Mouse (Mus musculus): ENCODE data around the gene Elmod2.

DNA sequence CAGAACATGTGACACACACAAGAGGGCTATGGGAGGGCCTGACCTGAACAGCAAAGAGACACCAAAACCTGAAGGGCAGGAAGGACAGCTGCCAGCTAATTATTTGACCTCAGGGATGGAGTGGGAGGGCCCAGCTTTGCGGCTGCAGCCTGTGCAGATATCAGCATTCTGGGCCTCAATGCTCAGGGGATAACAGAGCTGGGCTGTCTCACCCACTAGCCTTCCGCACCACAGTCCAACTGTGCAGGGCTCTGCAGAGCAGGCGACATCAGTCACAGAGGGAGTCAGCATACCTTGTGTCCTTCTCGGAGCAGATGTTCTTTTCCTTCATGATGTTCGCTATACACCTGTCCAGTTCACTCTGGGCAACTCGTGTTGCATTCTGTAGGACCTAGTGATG is 9.9 kb downstream of the Elmod2 start:
- TF ChIP-seq CTCF (conservative IDR thresholded peaks at IDR 0.05 in 1 of 2, IDR thresholded peaks at IDR 0.05 in 1 of 2; ENCODE audit: low read depth in 2 of 2, low read length in 2 of 2) (no peak), PAX5 (IDR thresholded peaks at IDR 0.05; ENCODE audit: low read length) (no peak), POLR2A (IDR thresholded peaks at IDR 0.05; ENCODE audit: low read depth, low read length) (no peak), MAX (IDR thresholded peaks at IDR 0.05; ENCODE audit: low read length) (no peak), MYC (IDR thresholded peaks at IDR 0.05; ENCODE audit: low read depth, low read length) (no peak), ETS1 (conservative IDR thresholded peaks at IDR 0.05; ENCODE audit: low read depth, low read length) (no peak), USF1 (IDR thresholded peaks at IDR 0.05; ENCODE audit: low read depth, low read length) (no peak), ZC3H11A (IDR thresholded peaks at IDR 0.05; ENCODE audit: low read depth, low read length) (no peak)
